Mouse (Mus musculus): ENCODE data around the gene Tmem37.
A peak's percentile ranks its signal among the peaks of the same experiment; 100 is the strongest.

The Tmem37 gene

GRCm38 (mm10) chr1:120057674-120058430, 16.0 kb downstream of the Tmem37 start:
- DNase-seq (ENCODE audit: low read depth in 1 of 2, low spot score in 2 of 2), result no peak

GRCm38 (mm10) chr1:120057044-120057443, 16.8 kb downstream of the Tmem37 start:
- no peak for DNase-seq (ENCODE audit: low read depth in 1 of 2, low spot score in 2 of 2)

GRCm38 (mm10) chr1:120056236-120056635, 17.6 kb downstream of the Tmem37 start:
- no peak for DNase-seq (ENCODE audit: low read depth in 1 of 2, low spot score in 2 of 2)

GRCm38 (mm10) chr1:120055475-120055874, 18.4 kb downstream of the Tmem37 start:
- no peak for DNase-seq (ENCODE audit: low read depth in 1 of 2, low spot score in 2 of 2)

- DNase-seq (ENCODE audit: low read depth in 1 of 2, low spot score in 2 of 2), result no peak
Measured at GRCm38 (mm10) chr1:120054997-120055396, 18.9 kb downstream of the Tmem37 start.

- no peak for DNase-seq (ENCODE audit: low read depth in 1 of 2, low spot score in 2 of 2)
Measured at GRCm38 (mm10) chr1:120051070-120051469, 22.8 kb downstream of the Tmem37 start.

- DNase-seq (ENCODE audit: low read depth in 1 of 2, low spot score in 2 of 2), result no peak
Measured at GRCm38 (mm10) chr1:120047325-120047724, 26.5 kb downstream of the Tmem37 start.

- no peak for DNase-seq (ENCODE audit: low read depth in 1 of 2, low spot score in 2 of 2)
Measured at GRCm38 (mm10) chr1:120044584-120044983, 29.3 kb downstream of the Tmem37 start.

- no peak for DNase-seq (ENCODE audit: low read depth in 1 of 2, low spot score in 2 of 2)
Measured at GRCm38 (mm10) chr1:120042421-120042820, 31.5 kb downstream of the Tmem37 start.

- DNase-seq (ENCODE audit: low read depth in 1 of 2, low spot score in 2 of 2), result no peak
Measured at GRCm38 (mm10) chr1:120038594-120038993, 35.3 kb downstream of the Tmem37 start.

GRCm38 (mm10) chr1:120037021-120037683, 36.7 kb downstream of the Tmem37 start:
- DNase-seq (ENCODE audit: low read depth in 1 of 2, low spot score in 2 of 2), result no peak

GRCm38 (mm10) chr1:120035456-120036034, 38.3 kb downstream of the Tmem37 start:
- DNase-seq (ENCODE audit: low read depth in 1 of 2, low spot score in 2 of 2), result no peak

- DNase-seq (ENCODE audit: low read depth in 1 of 2, low spot score in 2 of 2), result no peak
Measured at GRCm38 (mm10) chr1:120034793-120035192, 39.1 kb downstream of the Tmem37 start.

GRCm38 (mm10) chr1:120033469-120033854, 40.4 kb downstream of the Tmem37 start:
- DNase-seq (ENCODE audit: low read depth in 1 of 2, low spot score in 2 of 2), result no peak

- peak in 1 of 2 experiments; percentile 29 for DNase-seq (ENCODE audit: low read depth in 1 of 2, low spot score in 2 of 2)
Measured at GRCm38 (mm10) chr1:120032804-120033468, 40.9 kb downstream of the Tmem37 start.

GRCm38 (mm10) chr1:120030474-120030873, 43.4 kb downstream of the Tmem37 start:
- no peak for DNase-seq (ENCODE audit: low read depth in 1 of 2, low spot score in 2 of 2)

GRCm38 (mm10) chr1:120027693-120028092, 46.2 kb downstream of the Tmem37 start:
- DNase-seq (ENCODE audit: low read depth in 1 of 2, low spot score in 2 of 2), result no peak

GRCm38 (mm10) chr1:120025050-120025439, 48.8 kb downstream of the Tmem37 start:
- DNase-seq (ENCODE audit: low read depth in 1 of 2, low spot score in 2 of 2), result no peak

GRCm38 (mm10) chr1:120024331-120025049, 49.4 kb downstream of the Tmem37 start:
- no peak for DNase-seq (ENCODE audit: low read depth in 1 of 2, low spot score in 2 of 2)

- no peak for DNase-seq (ENCODE audit: low read depth in 1 of 2, low spot score in 2 of 2)
Measured at GRCm38 (mm10) chr1:120021951-120022350, 51.9 kb downstream of the Tmem37 start.

- DNase-seq (ENCODE audit: low read depth in 1 of 2, low spot score in 2 of 2), result no peak
Measured at GRCm38 (mm10) chr1:120020322-120020897, 53.5 kb downstream of the Tmem37 start.

All from monocyte, adult 2 months (primary cell).